Mouse (Mus musculus) ES-E14 (cell line): ENCODE data around the gene Srgap1. TPM values are rescaled to one million over a fixed set of nuclear protein-coding genes. Genes with fewer than 3 reads are reported as not detected.

ENCODE experiments used
- DNase-seq: peaks from one replicate; pipeline ENCODE4 v3.0.0-alpha.2; 2013; ENCODE audit warnings: low read depth, low spot score
- H3K27ac ChIP-seq: 2 replicates; pipeline ENCODE4 v1.5.1; 2012; ENCODE audit warnings: low read depth, mild to moderate bottlenecking, low read length, moderate library complexity, mixed read lengths; ENCODE audit not compliant: poor library complexity, insufficient read depth, severe bottlenecking
- H3K36me3 ChIP-seq: 2 replicates; pipeline ENCODE4 v1.6.1; 2012; ENCODE audit warnings: mild to moderate bottlenecking, low read length, moderate library complexity, mixed read lengths; ENCODE audit not compliant: control insufficient read depth, poor library complexity, insufficient read depth, severe bottlenecking
- H3K4me1 ChIP-seq, 2 experiments: fragments of 150-350 bp in 1 of 2; sonication (generic) in 1 of 2; 2 replicates each; pipeline ENCODE4 v1.6.1; 2012; ENCODE audit warnings: low read length in 2 of 2, mild to moderate bottlenecking in 1 of 2, mixed read lengths in 1 of 2; ENCODE audit not compliant: control insufficient read depth in 2 of 2, insufficient read depth in 2 of 2, poor library complexity in 1 of 2
- H3K4me3 ChIP-seq, 2 experiments: fragments of 150-350 bp in 1 of 2; sonication (generic) in 1 of 2; 2 replicates each; pipeline ENCODE4 v1.5.1; 2012; ENCODE audit warnings: low read length in 2 of 2, low read depth in 1 of 2, mild to moderate bottlenecking in 1 of 2, mixed read lengths in 1 of 2; ENCODE audit not compliant: insufficient read depth in 1 of 2, poor library complexity in 1 of 2, severe bottlenecking in 1 of 2
- H3K9ac ChIP-seq: 2 replicates; pipeline ENCODE4 v1.6.1; 2012; ENCODE audit warnings: low read depth, mild to moderate bottlenecking, low read length, mixed read lengths; ENCODE audit not compliant: poor library complexity, insufficient read depth, severe bottlenecking
- H3K9me3 ChIP-seq: fragments of 150-350 bp; sonication (generic); 2 replicates; pipeline ENCODE4 v1.6.1; 2012; ENCODE audit warnings: low read depth, mild to moderate bottlenecking, low read length; ENCODE audit not compliant: control insufficient read depth, insufficient read depth
- CHD2 ChIP-seq: IDR thresholded peaks from 2 replicates; pipeline ENCODE4 v1.6.1; 2014; ENCODE audit warnings: mild to moderate bottlenecking, low read depth, low read length, inconsistent platforms
- HCFC1 ChIP-seq: IDR thresholded peaks from 2 replicates; pipeline ENCODE4 v1.6.1; 2012; ENCODE audit warnings: low read length, inconsistent platforms, borderline replicate concordance; ENCODE audit not compliant: insufficient read depth
- MAFK ChIP-seq: IDR thresholded peaks from 2 replicates; pipeline ENCODE4 v1.6.1; 2014; ENCODE audit warnings: mild to moderate bottlenecking, low read depth, low read length, inconsistent platforms; ENCODE audit not compliant: insufficient read depth
- ZC3H11A ChIP-seq: IDR thresholded peaks from 2 replicates; pipeline ENCODE4 v1.6.1; 2012; ENCODE audit warnings: low read depth, mild to moderate bottlenecking, inconsistent platforms, low read length, borderline replicate concordance
- ZNF384 ChIP-seq: IDR thresholded peaks from 2 replicates; pipeline ENCODE4 v1.6.1; 2012; ENCODE audit warnings: low read depth, low read length, inconsistent platforms
- in situ Hi-C, 2 experiments: fragments of 600-800 bp; cut with MboI; formaldehyde crosslinking; loops; one replicate each; pipeline ENCODE4 v1.15.1; 2025; ENCODE audit warnings: low sequenced_read_pairs in 2 of 2, inconsistent platforms in 1 of 2; ENCODE audit not compliant: unreplicated experiment in 2 of 2
- total RNA-seq: library from RNA; depleted of rRNA; stranded (reverse); fragments of 300-350 nt; gene quantifications from 2 replicates; pipeline ENCODE4 v1.2.3, GENCODE M21; 2012

Srgap1 gene
- total RNA-seq, 1 experiment, result 0.94 TPM

GRCm38 (mm10) chr10:121983993-121984610 is 63.0 kb downstream of the Srgap1 start:
- Histone ChIP-seq H3K4me3 (peak overlapping the region in 1 of 2 experiments; percentile 12; a peak in 1 of 4 replicates), H3K4me1 (peaks cover 0 to 6% of the 10 kb centered on the region in 2 experiments; a peak in 2 of 4 replicates), H3K36me3 (no peaks in the 10 kb centered on the region), H3K27ac (no peak overlapping the region), H3K9me3 (no peaks in the 10 kb centered on the region), H3K9ac (no peak overlapping the region)
- in situ Hi-C loops, result no loop called here
- no peak for DNase-seq
- TF ChIP-seq HCFC1, result no peak
- no peak for TF ChIP-seq CHD2
- TF ChIP-seq ZNF384, result no peak
- no peak for TF ChIP-seq MAFK
- no peak for TF ChIP-seq ZC3H11A

GRCm38 (mm10) chr10:121975330-121975729 is 71.8 kb downstream of the Srgap1 start:
- Histone ChIP-seq H3K9ac (no peak overlapping the region), H3K4me3 (no peak overlapping the region), H3K9me3 (no peaks in the 10 kb centered on the region), H3K4me1 (no peaks in the 10 kb centered on the region), H3K27ac (no peak overlapping the region), H3K36me3 (no peaks in the 10 kb centered on the region)
- TF ChIP-seq ZC3H11A (no peak), HCFC1 (no peak), MAFK (no peak), ZNF384 (no peak), CHD2 (no peak)
- in situ Hi-C loops, result no loop called here
- no peak for DNase-seq

GRCm38 (mm10) chr10:121974591-121974990 is 72.5 kb downstream of the Srgap1 start:
- TF ChIP-seq CHD2 (no peak), MAFK (no peak), HCFC1 (no peak), ZC3H11A (no peak), ZNF384 (no peak)
- no peak for DNase-seq
- Histone ChIP-seq H3K9me3 (no peaks in the 10 kb centered on the region), H3K27ac (no peak overlapping the region), H3K36me3 (no peaks in the 10 kb centered on the region), H3K9ac (no peak overlapping the region), H3K4me3 (no peak overlapping the region), H3K4me1 (no peaks in the 10 kb centered on the region)
- in situ Hi-C loops, result no loop called here

- Histone ChIP-seq H3K9ac (no peak overlapping the region), H3K36me3 (no peaks in the 10 kb centered on the region), H3K4me1 (no peaks in the 10 kb centered on the region), H3K9me3 (no peaks in the 10 kb centered on the region), H3K4me3 (no peak overlapping the region), H3K27ac (no peak overlapping the region)
- no peak for DNase-seq
- in situ Hi-C loops, result no loop called here
- no peak for TF ChIP-seq MAFK
- no peak for TF ChIP-seq ZNF384
Measured at GRCm38 (mm10) chr10:121973281-121973680, 73.8 kb downstream of the Srgap1 start.

- Histone ChIP-seq H3K4me3 (no peak overlapping the region), H3K4me1 (no peaks in the 10 kb centered on the region), H3K9me3 (no peaks in the 10 kb centered on the region), H3K27ac (no peak overlapping the region), H3K9ac (no peak overlapping the region), H3K36me3 (no peaks in the 10 kb centered on the region)
- no peak for DNase-seq
- no peak for TF ChIP-seq CHD2
- TF ChIP-seq ZC3H11A, result no peak
- TF ChIP-seq MAFK, result no peak
- no peak for TF ChIP-seq HCFC1
- no peak for TF ChIP-seq ZNF384
- in situ Hi-C loops, result no loop called here
Measured at GRCm38 (mm10) chr10:121972249-121972892, 74.7 kb downstream of the Srgap1 start.
